Mouse (Mus musculus) urinary bladder, postnatal 36 days (tissue): ENCODE data around the gene Llgl2.

ENCODE experiments used
- DNase-seq, 2 experiments: peaks; one replicate each; pipeline ENCODE4 v3.0.0; 2022; ENCODE audit warnings: low spot score in 2 of 2, mixed read lengths in 1 of 2

The Llgl2 gene

DNA sequence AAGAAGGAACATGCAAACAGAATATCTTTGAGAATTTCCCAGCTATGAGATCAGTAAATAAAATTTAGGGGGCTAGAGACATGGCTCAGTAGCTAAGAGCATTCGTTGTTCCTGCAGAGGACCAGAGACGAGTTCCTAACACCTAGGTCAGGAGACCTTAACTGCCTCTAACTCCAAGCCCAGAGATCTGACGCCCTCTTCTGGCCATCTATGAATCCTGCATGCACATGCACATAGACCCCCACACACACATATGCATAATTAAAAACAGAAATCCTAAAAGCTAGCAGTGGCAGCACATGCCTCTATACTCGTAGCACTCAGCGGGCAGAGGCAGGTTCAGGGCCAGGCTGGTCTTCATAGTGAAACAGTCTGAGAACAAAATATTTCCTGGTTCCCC is 52.6 kb downstream of the Llgl2 start:
- no peak for DNase-seq

DNA sequence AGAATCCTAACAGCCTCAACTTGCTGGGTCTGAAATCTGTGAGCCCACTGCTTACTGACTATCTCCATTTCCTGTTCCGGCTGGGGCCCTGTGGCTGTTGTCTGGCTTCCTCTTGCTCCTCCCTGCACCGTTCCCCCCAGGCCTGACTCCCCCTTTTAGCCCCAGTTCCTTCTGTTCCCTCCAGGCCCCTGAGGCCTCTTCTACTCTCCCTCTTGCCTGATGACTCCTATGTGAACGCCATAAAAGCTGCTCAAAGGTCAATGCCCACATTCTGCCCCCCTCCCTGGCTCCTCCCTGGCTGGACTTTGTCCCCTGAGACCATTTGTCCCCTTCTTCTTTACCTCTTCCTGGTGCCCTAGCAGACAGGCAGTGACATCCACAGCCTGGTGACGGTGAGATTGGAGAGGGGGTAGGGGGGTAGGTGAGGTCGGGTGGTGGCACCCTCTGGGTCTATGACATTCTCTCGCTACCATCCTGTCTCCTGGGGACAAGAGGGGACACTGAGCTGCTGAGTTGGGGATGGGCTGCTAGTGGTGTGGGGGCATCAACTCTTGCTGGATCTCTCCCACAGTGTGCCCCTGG is 53.4 kb downstream of the Llgl2 start:
- DNase-seq, result no peak

DNA sequence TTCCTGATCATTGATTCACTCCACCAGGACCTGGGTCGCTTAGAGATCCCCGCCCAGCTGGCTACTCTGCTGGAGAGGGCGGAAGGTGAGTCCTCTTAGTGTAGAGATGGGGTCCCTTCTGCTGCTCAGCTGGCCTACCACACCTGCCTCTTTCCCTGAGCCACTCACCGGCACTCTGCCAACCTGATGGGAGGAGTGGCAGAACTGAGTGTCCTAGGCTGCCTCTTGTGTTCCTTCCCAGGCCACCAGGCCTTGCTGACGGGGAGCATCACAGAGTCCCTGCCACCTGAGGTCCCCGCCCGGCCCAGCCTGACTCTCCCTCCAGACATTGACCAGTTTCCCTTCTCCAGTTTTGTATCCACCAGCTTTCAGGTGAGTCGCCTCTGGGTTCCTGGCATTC is 54.2 kb downstream of the Llgl2 start:
- DNase-seq, result no peak

DNA sequence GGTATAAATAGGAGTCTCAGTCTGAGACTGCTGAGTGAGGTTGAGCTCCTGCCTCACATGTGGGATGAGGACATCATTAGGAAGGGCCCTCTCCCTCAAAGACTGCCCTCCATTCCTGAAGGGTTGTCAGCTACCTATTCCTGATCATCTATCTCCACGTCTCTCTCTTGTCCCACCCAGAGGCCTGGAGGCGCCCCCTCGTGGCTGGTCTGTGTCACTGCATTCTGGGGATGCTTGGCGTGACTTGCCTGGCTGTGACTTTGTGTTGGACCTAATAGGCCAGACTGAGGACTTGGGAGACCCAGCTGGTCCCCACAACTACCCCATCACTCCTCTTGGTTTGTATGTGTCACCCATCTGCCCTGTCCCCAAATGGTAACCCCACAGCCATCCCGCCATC is 57.2 kb downstream of the Llgl2 start:
- DNase-seq, result no peak

DNA sequence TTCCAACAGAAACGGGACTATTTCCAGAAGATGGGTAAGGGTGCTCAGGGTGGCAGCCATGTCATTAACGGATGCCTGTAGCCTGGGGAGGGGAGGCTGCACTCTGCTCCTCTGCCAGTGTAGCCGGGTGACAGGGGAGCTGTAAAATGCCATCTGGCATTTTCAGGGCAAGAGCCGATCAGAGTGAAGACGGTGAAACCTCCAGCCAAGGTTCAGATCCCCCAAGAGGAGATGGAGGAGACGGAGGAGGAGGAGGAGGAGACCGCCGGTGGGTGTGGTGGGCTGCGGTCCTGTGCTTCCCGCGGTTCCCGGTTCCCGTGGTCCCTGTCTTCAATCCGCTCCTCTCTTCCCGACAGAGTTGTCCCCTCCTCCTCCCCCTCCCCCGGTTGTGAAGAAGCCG is 59.4 kb downstream of the Llgl2 start:
- no peak for DNase-seq

DNA sequence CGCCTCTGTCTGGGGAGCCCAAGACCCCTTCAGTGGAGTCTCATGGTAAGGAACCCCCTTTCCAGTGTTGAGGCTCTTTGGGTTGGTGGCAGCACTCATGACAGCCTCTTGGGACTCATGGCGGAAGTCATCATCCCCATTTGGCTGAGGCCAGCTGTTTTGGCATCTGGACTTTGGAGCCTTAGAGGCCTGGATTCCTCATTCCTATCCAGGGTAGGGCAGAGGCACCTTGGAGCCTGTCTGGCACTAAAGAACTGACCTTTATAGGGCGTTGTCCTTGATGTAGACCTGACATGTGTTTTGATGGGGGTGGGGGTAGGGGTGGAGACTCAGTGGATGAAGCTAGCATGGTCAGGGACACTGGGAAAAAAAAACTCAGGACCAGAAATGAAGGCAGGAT is 60.5 kb downstream of the Llgl2 start:
- no peak for DNase-seq

DNA sequence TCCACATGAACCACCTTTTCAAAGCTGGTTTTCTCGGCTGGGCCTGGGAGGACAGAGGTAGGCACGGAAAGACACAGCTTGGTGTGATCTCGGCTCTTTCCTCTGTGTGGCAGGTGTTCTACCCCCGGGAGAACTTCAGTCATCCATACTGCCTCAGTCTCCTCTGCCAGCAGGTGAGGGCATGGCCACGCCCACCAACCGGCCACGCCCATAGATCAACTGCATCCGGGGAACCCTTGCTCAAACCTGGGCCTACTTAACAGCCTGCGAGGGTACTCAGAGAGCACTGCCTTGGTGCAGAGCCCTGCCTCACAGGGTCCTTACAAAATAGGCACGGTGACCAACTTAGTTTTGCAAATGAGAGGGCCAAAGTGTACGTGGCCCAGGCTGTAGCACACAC is 61.4 kb downstream of the Llgl2 start:
- no peak for DNase-seq

DNA sequence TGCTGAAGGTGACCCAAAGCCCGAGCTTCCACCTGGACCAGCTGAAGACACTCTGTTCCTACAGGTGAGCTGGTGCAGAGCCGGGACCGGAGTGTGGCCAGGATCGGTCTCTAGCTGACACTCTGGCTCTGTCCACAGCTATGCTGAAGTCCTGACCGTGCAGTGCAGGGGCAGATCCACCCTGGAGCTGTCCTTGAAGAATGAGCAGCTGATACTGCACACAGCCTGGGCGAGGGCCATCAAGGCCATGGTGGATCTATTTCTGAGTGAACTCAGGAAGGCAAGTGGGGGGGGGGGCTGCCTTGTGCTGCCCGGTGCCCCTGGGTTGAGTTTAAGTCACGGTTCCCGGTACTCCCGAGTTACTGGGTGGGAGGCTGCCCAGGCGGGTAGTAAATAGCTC is 62.6 kb downstream of the Llgl2 start:
- no peak for DNase-seq

DNA sequence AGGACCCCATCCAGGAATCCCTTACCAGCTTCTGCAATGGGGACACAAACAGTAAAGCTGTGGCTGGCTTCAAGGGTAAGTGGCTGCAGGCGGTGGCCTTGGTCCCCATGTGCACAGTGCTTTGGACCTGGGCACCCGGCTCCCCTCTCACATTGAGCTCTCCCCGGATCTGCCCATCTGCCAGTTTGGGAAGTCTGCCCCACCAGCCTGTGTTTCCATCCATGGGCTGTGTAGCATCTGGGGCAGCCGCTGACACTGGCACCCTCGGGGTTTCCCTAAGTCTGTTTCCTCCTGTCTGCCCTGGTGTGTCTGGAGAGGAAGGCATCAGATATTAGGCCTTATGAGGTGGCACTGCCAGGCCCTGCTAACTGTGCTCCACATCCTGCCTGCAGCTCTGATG is 64.2 kb downstream of the Llgl2 start:
- no peak for DNase-seq

DNA sequence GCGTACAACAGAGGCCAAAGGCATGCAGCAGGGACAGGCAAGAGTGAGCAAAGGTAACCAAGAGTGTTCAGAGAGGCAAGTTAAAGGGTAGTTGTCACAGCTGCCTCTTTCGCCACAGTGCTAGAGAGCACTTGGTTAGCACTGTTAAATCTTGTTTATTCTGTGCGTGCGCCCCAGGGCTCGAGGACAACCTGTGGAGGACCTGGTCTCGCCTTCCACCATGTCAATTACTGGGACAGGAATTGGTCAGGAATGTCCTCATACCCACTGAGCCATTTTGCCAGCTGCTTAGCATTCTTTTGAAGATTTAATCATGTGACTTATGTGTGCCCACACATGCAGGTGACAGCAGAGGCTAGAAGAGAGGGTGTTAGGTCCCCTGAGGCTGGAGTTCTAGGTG is 65.3 kb downstream of the Llgl2 start:
- DNase-seq, result no peak

DNA sequence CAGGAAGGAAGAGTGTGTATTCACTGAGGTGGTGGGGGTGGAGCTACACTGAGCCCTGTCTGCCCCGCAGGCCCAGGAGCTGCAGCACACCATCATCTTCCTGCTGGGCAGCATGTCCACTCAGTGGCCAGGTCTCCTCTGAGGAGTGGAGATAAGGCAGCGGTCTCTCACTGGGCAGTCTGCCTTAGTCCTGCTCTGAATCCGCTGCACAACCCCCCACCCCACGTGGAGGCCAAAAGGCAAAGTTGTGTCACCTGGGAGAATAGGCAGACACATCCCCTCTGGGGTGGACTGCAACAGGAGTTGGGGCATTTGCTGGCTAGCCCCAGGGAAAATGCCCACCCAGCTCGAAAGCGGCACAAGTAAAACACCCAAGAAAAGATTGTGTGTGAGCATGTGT is 68.4 kb downstream of the Llgl2 start:
- no peak for DNase-seq

DNA sequence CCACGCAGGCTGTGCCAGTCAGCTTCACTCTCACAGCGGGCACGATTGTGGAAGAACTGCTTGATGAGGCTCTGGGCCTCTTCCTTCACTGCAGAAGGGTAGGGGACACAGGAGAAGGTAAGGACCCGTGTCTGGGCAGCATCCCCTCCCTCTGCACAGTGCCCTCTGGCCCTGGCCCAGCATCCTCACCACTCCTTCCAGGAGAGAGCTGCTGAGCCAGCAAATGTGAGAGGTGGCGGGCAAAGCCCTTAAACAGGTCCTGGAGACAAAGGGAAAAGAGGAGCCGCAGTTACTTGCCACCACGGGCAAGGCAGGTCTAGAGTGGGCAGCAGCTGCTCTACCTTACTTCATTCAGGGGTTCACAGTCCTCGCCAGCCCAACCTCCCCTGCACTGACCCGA is 69.2 kb downstream of the Llgl2 start:
- no peak for DNase-seq

DNA sequence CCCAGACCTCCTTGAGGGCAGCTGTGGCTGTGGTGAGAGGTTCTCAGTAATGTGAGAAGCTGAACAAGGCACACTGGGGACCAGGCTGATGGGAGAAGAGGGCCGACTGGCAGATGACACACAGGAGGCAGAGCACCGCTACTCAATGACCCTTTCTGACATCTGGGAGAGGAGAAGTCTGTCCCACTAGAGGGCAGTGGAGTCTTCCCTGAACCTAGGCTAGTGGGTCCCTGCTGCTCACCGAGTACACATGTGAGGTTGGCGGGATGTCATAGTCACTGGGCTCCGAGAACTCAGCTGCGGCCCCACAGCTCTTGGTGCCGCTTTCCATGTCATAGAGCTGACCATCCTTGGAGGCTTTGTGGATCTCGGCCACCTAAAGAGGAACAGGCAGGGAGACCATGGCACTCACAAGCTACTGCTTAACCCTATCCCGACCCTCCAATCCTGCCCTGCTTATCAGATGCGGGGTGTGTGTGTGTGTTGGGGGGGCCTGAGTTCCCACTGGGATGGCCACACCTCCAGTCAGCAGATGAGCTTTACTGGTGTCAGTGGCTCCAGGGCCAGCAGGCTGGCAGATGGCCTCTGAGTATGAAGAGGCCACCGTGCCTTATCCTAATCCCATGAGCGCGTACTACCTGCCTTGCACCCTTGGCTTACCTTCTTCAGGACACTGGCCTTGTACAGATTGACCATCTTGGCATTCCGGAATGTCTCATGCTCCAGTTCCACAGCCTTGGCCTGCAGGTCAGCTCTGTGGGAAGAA is 71.1 kb downstream of the Llgl2 start:
- DNase-seq, result no peak

DNA sequence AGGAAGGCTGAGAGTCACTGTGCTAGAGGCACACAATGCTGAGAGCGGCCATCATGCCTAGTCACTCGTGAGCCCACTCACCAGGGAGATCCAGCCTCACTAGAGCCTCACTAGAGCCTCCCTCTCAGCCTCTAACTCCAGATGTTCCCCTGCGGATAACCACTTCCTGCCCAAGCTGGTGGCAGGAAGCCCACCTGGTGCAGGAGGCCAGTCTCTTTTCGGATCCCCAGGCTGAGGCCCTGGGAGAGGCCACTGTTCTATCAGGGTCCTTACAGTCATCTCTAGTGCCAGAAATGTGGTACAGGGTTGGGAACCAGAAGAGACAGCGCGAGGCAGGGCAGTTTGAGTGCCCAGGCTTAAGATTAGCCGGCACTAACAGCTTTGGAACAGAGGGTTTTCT is 74.6 kb downstream of the Llgl2 start:
- DNase-seq, result no peak

DNA sequence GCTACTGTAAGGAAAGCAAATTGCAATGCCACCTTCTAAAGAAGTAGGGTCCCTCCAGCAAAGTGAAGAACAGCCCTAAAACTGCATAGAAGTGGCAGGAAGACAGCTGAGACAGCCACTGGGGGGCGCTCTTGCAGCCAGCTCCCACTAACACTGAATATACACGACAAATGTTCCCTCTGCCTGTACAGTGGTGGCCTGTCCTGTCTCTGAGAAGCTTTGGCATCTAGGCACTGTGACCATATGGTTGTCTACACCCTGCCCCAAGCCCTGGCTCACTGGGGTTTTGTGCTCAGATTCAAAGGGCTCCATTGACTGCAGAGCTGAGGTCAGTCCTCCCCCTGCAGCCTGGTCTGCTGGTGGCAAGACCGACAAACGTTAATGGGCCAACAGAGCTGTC is 75.0 kb downstream of the Llgl2 start:
- no peak for DNase-seq

DNA sequence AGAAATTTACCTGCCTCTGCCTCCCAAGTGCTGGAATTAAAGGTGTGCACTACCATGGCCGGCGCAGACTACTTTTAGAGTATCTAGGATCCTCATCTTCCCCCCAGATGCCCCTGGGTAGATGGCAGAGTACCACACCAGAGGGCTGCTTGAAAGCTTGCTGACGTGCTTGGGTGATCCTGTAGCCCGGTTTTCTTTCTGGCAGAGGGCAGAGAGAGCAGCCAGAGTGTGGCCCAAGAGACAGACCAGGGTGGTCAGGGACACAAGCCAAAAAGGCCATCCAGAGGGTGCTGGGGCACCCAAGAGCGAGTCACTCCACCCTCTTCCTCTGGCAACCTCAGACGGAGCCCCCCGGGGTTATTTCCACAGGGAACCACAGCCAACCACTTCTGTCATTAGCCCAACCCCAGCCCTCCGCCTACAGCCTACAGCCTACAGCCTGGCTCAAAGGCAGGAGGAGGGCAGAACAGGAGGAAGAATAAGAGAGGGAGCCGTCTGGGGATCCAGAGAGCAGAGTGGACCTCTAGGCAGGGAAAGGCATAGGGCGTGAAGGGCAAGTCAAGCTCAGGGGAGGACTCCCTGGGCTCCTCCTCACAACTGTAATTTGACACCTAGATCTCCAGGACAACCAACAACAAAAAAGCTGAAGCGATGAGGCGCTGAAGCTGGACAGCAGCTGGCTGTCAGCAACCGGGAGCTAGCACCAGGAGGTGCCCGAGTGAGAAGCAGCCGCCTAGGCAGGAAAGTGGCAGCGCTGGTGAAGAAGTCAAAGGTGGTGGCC is 75.8 kb downstream of the Llgl2 start, which contains the start of gene Smim5:
TSS of gene Smim5 (plus strand) at position 481 of the 781 bp plus-strand sequence.
- peak in 1 of 2 experiments; percentile 61 for DNase-seq

DNA sequence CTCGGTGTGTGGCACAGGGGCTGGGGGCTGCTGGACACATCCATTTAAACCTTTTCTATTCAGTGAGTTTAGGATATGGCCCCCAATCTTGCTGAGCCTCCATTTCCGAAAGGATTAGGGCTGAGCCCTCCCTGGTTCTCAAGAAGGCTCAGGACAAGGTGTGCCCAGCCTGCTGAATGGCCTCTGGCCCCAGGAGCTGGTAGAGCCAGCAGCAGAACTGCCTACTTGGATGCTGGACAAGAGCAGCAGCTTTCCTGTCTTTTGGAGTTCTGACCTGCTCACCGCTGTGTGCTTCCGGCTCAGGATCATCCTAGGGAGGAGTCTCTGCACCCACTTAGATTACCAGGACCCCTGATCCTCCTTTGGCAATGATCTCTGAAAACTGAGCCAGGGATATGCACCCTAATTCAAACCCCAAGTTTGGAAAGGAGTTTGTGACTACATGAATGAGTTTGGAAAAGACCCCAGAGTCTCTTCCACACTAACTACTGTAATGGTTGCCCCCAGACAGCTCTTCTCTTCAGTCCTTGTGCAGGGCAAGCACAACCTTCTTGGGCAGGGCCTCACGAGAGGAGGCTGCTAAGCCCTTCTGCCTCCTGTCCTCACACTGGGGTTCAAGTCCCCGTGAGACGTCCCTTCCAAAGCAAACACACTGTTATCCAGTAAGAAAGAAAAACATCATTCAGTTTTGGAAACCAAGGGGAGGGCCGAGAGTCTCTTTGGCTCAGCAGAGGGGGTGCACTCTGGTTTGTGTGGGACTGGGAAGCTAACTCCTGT is 76.9 kb downstream of the Llgl2 start:
- no peak for DNase-seq

DNA sequence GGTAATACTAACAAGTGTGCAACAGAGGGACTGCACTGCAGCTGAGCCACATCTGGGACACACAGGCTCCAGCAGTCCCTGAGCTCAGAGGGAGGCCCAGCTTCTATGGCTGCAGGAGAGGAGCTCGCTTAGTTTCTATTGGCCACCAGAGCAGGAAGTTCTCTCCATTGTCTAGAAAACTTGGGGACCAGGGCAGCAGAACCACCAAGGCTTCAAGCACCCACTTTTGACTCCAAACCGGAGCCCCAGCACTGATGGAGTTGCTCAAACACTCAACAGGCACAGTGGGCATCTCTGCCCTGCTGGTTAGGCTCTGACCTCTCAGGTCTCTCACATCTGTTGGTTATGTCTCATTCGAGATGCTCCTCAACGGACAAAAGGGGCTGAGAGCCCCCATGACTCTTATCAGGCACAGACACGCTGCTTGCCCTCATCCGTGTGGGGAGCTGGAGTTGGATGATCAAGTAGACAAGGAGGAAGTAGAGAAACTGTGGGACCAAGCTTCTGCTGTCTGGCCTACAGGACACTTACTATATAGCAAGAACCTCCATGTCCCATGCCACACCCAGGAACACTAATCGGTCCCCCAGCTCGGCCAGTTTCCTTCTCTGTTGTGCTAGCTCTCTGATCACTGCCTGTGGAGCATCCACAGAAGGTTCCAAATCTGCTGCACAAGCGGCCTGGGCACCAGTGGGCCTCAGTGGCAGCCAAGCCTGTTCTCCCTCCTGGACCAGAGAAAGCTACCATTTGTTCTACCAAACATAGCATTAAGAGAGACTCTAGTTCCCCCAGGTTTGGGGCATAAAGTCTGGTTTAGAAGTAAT is 77.7 kb downstream of the Llgl2 start:
- no peak for DNase-seq

DNA sequence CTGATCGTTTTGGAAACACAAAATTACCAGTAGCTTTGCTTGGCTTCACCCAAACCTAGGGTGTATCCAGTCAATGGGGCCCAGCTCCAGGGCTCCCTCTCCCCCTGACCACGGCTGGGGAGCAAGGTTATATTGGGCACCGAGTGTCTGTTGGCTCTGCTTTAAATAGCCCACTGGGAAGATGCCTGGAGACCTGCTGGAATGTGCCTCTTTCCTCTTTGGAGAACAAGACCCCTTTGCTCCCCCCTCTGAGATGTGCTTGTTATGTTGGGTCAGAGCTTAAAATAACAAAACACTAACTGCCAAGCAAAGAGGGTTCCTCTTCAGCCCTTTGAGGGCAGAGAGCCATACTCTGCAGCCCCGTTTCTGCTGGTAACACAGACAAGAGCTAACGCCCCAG is 78.3 kb downstream of the Llgl2 start:
- DNase-seq, result no peak

DNA sequence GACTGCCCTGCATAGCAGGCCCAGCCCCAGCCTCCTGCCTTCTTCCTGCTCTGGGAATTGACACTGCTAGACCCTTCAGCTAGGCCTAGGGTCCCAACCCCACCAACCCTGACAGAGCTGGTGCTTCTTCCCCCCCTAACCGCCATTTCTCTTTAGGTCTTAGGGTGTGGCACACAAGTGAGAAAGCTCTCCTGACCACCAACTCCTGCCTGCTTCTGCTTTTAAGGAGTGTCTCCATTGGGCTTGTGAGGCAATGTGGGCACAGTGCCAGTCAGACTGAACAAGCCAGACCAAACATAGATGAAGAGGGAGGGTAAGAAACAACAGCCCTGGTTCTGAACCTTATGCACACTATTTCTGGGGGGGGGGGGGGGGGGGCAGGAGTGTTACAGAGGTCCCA is 79.0 kb downstream of the Llgl2 start:
- DNase-seq, result peak; percentile 66 to 82
